Mouse (Mus musculus): ENCODE measurements around the gene Tbpl1.

The Tbpl1 gene

GRCm38 (mm10) chr10:22658534-22659385, 73.0 kb downstream of the Tbpl1 start:
- in situ Hi-C loops (cut with MboI; ENCODE audit: unreplicated experiment in 2 of 2): no loop called here
